Mouse (Mus musculus) kidney, postnatal 25 days (tissue): ENCODE results near the gene Thada.

Source experiments
- DNase-seq, 2 experiments: peaks; one replicate each; pipeline ENCODE4 v3.0.0; 2021; ENCODE audit warnings: mixed read lengths in 2 of 2

The Thada gene

DNA sequence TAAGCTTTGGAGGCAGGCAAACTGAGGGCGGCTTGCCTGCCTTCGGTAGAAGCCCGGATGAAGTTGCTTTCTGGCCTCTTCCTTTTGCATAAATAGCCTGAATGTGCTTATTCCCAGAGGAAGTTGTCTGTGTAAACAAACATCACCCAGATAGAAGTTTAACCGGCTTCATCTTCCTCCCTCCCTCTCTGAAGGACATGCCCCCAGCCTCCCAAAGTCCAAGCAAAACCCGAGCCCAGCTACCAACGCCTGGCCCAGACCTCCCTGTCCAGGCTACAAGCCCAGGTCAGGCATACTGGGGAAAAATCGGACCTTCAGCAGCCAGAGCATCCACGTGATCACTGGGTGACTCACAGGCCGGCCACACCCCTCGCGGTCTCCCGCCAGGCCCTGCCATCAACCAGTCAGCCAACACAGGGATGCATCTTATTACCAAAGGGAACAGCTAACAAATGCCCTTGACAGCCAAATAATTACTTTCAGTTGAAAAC lies 282.7 kb downstream of the Thada start:
- peak; percentile 95 to 99 for DNase-seq

DNA sequence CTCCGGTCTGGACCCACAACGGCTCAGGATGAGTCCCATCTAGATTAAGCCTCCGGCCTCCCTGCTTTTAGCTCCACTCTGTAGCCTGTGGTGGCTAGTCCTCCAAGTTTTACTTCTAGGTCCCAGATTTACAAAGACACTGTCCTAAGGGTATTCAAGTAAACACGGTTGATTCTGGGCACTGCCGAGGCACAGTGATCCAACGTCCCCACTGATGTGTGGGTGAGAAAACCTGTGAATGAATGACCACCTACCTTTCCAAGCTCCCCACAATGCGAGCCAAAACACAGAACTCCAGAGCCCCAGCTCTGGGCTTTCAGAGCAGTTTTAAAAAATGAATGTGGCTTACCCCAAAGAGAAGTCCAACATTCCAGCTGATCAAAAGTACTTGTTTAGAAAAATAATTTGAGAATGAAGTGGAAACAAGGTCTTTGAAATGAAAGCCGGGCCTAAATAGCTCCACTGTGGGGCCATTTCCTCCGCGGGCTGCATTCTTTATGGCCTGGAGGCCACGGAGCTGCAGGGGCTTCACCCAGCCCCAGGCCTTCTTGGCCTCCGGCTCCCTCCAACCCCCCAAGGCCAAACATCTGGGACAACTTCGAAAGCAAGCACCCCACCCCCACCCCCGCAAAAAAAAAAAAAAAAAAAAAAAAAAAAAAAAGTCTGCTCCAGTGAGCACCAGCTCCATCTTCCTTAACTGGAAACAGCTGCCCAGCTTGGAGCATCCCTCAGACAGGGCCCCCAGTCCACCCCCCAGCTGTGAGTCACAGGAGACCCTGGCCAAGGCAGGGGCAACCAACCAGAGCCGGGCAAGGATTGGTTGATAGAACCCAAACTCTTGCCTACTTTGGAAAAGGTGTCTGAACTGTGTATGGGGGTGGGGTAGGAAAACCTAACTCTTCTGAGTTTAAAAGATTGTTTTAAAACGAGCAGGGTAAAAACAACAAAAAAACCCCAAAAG lies 283.4 kb downstream of the Thada start:
- DNase-seq: peak; percentile 49 to 79

DNA sequence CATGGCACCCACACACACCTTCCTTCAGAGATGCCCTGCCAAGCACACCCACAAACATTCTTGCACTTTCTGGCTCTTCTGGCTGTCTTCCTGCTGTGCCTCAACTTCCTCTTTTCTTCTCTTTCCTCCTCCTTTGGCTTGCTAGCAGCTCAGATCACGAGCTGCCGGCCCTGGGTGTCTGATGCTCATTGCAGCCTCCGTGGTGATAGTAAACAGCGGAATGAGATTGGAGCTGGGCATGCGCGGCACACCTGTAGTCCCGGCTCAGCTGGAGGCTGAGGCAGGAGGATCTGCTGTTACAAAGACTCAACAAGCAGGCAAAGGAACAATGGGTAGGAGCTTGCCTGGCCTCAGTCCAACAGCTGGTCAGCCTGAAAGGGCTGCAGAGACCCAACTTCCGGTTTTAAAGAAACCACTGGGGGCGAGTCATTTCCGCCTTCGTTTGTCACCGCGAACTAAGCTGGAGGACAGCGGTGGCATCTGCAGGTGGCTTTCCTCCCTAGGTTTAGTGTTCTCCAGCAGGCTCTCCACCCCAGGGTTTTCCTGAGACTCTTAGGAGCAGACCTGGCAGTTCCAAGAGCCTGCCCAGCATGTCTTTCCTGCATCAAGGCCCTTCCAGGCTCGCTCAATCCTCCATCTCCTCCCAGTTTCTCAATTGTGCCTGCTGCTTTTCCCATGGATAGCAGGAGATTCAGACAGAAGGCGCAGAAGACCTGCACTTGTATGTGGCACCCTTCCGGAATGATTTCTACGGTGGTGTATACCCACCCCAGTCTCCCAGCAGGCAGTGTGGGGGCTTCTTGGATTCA lies 284.3 kb downstream of the Thada start:
- peak; percentile 78 to 84 for DNase-seq

DNA sequence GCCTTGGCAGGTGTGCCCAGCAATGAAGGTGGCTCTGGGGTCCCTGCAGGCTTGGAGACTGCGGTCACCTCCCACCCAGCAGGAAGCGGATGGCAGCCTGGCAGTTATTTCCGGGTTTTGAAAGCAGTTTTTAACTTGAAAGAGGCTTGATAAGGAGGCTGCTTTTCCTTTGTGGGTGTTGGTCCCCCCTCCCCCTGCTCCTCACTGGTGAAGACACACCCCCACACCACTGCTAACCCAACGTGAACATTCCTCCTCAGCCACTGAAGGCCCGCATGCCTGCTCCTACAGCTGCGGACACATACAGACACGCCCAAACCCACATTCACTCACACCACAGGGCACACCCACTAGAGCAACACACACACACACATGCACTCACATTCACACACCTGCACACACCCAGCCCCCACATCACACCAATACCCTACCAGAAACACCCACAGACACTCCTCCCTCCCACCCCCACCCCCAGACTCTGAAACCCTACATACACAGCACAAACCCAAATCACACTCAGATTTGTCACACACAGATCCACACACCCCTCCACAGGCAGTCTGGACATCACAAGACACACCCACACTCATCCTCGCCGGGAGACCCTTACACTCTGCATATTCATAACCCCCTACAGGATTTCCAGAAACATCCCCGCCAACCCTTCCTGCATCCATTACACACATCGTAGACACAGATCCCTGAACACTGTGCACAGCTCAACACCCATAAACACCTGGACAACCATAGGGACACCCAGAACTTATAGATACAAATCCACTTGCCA lies 285.1 kb downstream of the Thada start:
- DNase-seq: peak; percentile 55 to 79

DNA sequence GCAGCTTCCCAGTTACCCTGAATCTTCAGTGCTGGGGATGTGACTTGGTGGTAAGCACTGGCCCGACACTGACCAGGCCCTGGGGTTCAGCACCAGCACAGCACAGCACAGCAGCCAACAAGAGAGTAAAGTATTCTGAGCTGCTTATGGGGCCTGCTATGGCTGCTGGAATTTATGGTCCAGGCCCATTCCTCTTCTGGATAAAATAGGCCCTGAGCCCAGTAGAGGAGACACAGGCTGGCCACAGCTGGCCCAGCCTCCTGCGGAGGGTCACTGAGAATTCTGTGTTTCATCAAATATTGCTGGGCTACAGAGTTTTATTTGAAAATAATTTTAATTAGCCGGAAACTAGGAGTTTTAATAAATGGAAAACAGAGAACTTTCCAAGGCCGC lies 286.0 kb downstream of the Thada start:
- DNase-seq: peak in 1 of 2 experiments; percentile 44

DNA sequence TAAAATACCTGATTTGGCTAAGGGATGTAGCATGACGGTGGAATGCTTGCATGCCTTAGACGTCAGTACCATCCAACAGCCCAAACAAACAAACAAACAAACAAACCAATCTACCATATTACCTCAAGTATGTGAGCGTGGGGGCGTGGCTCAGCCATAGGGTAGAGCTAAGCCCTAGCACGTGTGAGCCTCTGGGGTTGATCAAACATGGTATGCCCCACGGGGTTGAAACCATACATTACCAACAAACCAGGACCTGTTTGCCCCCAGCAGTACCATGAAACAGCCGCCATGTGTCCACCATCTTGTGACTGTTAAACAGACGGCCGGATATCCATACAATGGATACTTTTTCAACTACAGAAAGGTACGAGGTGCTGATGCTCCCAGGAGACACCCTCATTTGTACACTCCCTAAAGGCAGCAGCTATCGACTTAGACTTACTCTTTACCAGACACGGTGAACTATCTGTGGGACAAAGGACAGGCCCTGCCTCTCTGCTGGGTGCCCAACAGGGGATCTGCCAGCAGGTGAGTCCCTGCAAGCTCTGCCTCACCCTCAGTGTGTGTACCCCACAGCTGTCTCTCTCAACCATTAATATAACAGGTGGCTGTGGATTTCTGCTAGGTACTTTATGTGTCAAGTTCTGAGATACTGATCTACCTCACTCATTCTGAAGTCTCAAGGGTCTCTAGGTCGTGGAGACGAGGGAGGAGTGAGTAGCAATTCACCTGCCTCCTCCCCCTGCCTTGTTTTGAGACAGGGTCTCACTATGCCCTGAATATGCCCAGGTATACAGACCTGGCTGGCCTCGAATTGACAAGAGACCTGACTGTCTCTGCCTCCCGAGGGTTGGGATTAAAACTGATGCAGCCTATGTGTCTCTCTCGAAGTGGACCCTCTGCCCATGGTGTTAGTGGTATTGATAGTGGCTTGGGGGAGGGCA lies 286.7 kb downstream of the Thada start:
- peak in 1 of 2 experiments; percentile 28 for DNase-seq

DNA sequence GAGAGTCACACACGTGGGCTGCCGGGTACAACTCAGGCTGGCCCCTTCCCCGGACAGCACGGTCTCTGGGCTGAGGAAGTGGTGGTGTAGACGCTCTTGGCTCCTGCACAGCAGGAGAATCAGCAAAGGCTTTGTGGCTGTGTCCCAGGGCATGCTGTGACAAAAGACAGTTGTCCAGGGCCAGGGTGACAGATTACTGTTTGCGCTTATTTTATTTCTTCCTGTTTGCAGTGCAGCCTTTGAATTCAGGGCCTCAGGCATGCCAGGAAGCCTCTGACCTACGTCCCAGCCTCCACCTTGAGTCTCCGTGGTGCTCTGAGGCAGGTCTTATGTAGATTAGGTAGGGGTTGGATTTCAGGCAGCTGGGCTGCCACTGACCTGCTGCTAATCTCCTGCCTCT lies 288.5 kb downstream of the Thada start:
- DNase-seq: peak; percentile 49 to 77

DNA sequence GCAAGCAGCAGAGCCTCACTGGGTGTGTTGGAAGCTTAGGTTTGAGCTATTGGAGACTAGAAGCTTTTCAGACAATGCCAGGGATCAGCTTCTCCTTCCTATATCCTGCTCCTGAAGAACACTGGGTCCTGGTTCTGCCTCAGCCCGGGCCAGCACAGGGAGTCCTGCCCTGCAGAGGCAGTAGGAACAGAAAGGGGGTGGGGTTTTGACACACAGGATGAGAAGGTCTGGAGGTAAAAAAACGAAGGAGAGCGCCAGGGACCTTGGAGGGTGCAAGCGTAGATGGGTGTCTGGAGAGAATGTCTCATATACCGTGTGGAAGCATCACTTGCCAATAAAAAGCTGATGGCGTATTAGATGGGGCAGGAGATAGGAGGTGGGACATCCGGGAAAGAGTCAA lies 289.6 kb downstream of the Thada start:
- peak; percentile 2 to 55 for DNase-seq

DNA sequence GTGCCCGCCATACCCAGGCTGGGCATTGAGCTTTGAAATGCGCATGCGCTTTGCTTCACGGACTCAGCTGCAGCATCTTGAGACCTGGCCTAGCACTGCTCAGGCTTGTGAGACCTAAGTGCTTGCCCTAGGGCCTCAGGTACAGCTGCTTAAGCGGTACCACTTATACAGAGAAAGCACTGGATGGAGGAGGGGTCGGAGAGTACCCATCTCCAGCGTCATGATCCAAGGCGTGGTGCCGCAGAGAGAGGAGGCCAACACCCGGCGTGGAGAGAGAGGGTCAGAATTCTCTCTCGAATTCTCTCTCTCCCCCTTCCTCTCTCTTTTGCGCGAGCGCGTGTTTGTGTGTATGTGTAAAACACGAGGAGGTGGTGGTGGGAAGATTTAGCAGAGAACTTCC lies 290.8 kb downstream of the Thada start:
- peak; percentile 1 to 22 for DNase-seq

DNA sequence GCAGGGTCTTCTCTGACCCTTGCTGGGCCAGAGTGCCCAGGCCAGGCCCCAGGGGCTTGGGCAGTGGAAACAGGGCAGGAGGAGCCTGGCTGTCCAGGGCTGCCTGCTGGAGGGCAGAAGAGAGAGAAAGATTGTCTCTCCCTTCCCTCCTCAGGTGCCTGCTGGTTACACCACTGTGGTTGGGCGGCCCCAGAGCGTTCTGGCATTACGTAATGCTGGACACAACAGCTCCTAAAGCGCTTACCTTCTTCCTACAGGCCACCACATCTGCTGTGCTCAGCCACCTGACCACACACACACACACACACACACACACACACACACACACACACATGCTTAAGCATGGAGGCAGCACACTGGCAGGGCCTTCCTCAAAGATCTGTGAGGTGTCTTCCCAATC lies 298.6 kb downstream of the Thada start:
- peak; percentile 1 to 30 for DNase-seq

DNA sequence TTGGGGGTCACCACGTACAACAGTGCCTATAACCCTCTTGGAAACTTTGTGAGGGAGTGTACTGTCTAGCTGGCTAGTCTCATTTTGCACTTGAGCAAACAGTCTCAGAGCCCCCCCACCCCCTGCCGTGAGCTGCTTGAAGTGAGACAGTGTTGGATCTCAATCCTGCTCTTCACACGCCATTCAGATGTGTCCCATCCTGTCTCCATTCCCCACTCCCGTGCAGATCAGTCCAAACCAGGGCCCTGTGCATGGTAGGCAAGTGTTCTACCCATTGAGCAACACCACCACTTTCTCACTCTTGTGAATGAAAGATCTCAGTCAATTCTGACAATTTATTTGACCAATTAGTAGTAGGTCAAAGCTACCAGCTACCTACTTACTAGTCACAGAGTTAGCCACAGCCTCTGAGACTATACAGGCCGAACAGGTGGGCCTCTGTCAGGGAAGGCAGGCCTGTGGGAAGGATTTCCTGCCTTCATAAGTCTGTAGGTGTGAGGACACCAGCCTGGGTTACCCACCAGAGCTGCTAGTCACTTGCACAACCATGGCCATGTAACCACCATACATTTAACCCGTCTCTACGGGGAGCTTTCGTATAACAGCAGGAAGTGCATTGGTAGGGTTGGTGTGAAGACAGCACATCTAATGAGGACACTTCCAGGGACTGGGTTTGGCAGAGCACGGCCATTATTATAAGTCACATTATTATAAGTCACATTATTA lies 299.7 kb downstream of the Thada start:
- peak; percentile 0 to 18 for DNase-seq

DNA sequence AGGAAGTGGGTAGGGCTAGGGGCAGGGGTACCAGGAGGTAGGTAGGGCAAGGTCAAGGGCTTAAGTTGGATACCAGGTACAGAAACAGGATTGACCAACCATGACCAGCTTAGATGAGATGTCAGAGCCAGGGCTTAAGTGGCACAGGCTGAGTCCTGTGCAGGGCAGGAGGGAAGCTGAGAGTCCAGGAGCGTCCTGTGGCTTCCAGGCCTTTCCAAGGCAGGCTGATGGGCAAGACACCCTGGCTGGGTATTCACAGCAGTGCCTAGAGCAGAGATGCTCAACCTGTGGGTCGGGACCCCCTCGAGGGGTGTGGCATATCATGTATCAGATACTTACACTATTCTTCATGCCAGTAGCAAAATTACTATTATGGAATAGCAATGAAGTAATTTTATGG lies 300.3 kb downstream of the Thada start:
- DNase-seq: peak; percentile 0 to 13

DNA sequence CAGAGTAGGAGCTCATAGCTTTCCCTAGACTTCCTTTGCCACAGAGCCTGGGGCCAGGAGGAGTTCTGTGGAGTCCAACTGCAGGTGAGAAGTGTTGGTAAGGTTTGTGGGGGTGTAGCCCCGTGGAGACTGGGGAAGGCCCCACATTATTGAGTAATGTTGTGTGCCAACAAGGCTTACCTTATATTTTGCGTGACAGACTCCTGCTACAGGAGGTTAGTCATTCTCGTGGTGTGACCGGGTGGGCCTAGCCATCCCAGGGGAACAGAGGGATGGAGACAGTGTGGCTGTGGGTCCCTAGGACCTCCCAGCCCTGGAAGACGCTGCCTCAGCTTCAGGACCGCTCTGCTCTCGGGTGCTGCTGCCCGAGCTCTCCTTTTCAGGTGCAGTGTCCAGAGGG lies 301.9 kb downstream of the Thada start:
- DNase-seq: peak; percentile 1 to 6

DNA sequence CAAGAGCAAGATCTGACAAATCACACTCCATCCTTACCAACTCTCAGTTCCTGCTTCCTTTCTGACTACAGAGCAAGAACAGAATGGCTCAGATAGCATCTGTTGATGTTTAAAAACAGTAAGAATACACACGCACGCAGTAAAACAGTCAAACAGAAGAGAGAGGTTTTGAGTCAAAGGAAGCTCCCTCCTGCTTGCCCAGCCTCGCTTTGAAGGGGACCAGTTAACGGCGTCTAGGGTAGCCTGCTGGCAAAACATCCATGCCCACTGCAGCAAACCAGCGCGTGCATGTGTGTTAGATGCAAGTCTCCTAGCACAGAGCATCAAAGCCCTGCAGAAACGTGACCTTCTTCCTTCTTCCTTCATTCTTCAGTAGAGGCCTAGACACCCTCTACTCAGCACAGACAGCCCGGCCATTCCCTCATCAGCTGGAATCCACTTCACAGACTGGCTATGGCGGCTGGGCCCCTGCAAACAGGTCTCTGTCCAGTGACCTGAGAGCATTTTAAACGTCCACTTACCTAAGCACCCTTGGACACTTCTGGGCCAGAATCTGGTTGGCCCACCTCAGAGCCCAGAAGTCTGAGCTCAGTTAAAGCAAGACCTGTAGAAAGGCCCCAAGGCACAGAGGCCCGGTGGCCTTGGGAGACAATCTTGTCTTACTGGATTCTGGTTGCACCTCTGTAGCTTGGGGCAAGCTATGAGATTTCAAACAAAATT lies 302.8 kb downstream of the Thada start:
- DNase-seq: peak; percentile 0 to 21

DNA sequence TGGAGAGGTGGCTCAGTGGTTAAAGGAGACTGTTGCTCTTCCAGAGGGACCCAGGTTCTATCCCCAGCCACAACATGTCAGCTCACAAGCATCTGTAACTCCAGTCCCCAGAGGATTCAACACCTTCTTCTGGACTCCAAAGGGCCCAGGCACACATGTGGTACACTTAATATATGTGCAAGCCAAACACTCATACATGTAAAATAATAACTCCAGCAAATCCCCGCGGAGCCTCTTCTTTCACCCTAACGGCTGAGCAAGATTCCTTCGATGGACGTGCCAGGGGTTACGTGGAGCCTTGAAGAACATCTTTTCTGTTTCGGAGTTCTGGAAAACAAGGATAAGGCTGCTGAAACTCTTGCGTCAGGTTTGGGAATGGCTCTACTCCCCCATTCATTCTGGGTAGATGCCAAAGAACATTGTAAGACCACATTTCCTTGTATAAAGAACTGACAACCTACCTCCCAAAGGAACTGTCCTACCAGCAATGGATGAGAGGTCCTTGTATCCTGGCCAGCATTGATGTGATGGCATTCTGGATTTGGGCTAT lies 303.7 kb downstream of the Thada start:
- peak in 1 of 2 experiments; percentile 1 for DNase-seq

DNA sequence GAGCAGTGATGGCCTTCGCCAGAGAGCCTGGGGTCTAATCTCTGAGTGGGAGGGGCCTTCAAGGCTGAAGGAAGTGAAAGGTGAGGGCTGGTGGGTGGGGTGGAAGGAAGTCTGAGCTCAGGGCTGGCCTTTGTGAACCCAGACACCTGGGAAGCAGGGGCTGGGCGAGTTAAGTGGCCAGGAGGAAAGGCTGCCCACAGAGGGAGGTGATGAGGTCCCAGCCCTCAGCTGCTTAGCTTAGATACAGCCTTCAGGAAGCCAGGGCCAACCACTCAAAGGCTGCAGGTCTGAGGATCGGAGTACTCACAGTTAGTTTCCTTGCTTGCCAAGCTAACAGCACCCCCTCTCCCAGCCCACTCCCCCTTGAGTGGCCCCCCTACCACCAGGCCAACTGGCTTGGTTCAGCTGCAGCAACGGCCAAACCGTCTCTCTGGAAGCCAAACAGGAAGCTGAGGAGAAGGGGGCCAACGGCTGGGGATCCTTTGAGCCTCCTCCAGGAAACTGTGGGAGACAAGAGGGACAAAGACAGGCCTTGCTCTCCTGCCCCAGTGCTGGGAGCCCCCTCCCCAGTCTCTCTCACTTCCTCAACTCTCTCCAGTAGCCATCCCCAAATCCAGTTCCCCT lies 304.7 kb downstream of the Thada start:
- peak; percentile 6 to 33 for DNase-seq

DNA sequence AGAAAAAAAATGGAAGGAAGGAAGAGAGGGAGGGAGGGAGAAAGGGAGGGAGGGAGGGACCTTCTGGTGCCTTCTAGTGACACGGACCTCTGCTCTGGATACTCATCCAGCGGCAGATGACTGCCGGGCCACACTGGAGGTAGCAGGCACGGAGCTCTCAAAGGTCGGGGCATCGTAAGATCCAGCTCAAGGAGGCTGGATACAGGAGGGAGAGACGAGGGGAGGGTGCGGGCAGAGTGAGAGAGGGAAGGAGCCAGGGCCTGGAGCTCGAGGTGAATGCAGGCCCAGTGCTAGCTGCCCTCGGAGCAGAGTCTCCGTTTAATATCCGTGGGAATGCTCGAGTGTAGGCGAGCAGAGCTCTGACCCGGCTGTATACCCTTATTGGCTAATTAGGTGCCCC lies 307.1 kb downstream of the Thada start:
- peak in 1 of 2 experiments; percentile 76 for DNase-seq

DNA sequence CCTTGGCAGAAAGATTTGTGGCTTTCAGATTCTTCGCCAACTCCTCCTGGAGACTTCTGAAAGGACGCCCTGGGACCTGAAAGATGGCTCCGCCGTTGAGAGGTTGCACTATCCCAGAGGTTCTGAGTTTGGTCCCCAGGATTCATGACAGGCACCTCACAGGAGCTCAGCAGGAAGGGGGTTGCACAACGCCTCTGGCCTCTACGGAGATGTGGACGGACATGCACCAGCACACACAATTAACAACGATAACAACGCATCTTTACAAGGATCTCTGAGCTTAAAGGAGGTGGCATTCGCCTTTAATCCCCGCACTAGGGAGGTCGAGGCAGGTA lies 307.6 kb downstream of the Thada start:
- peak in 1 of 2 experiments; percentile 35 for DNase-seq

DNA sequence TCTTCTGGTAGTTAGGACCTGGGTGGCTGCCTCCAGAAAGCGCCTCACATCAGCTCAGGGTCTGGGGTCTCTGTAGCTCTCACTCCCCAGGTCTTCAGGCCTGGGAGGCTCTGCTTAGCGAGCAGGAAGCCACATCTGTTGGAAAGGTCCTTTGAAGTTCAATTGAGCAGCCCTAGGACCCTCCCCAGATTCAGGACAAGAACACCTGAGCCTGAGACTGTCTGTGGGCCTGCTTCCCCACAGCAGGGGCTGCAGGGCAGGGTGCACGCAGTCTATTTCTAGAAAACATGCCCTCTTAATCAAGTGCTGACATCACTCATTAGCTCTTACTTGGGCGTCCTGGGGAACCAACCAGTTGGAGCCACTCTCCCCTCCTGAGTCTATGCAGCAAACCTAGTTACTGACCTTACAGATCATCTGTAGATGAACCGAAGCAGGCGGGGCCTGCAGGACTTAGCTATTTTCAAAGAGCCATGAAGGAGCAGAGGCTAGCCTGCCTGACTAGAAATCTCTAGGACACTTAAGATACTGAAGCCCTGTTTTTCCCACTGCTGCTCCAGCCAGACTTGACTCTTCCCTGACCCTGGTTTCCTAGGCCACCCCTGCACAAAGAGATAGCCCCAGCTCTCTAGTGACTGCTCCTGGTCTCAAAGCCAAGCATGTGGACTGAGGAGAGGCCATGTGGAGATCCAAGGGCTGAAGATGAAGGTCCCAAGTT lies 308.1 kb downstream of the Thada start:
- DNase-seq: peak in 1 of 2 experiments; percentile 72
